Mouse (Mus musculus) kidney, adult 2 months (tissue): ENCODE data around the gene Spns2.
"Not testable (repeated sequence)": the region's sequence is repeated elsewhere in the genome, so short reads cannot be mapped to it uniquely, and the experiment has no call there.

Source experiments
- CTCF ChIP-seq: fragments of 200-500 bp; conservative IDR thresholded peaks from 2 replicates; pipeline ENCODE4 v1.5.1; 2011; ENCODE audit warnings: low read depth, mild to moderate bottlenecking, control low read depth, low read length, moderate library complexity, mixed read lengths; ENCODE audit not compliant: insufficient read depth, insufficient read length
- POLR2A ChIP-seq: fragments of 200-500 bp; IDR thresholded peaks from one replicate; pipeline ENCODE4 v1.6.1; 2011; ENCODE audit warnings: low read depth, low read length, control low read depth

DNA sequence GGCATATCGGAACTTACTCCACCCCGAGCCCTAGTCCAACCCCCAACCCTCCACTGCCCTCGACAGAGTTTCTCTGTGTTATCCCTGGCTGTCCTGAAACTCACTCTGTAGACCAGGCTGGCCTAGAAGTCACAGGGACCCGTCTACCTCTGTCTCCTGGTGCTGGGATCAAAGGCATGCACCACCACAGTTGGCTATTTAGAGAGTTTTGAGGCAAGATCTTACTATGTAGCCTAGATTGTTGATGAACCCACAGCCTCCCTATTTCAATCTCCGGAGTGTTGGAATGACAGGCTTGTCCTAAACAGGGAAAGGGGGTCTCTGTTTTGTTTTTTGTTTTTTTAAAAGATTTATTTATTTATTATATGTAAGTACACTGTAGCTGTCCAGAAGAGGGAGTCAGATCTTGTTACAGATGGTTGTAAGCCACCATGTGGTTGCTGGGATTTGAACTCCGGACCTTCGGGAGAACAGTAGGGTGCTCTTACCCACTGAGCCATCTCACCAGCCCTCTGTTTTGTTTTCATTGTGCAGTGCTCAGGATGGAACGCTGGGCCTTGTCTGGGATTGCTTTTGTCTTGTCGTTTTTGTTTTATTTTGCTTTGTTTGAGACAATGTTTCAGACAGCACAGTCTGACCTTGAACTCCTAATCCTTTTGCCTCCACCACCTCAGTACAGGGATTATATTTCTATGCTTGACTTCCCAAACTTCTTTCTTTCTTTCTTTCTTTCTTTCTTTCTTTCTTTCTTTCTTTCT is 59.2 kb downstream of the Spns2 start:
- TF ChIP-seq POLR2A, CTCF: not testable (repeated sequence)
